Mouse (Mus musculus) erythroblast, embryonic 14.5 days (primary cell): ENCODE results near the gene Kcnn4. TPM values are rescaled to one million over a fixed set of nuclear protein-coding genes. Genes with fewer than 3 reads are reported as not detected.

ENCODE experiments used
- H3K27me3 ChIP-seq: 2 replicates; pipeline ENCODE4 v1.6.1; 2012; ENCODE audit warnings: inconsistent platforms; ENCODE audit not compliant: control insufficient read depth
- H3K36me3 ChIP-seq: 2 replicates; pipeline ENCODE4 v1.6.1; 2012; ENCODE audit warnings: mild to moderate bottlenecking, inconsistent platforms; ENCODE audit not compliant: control insufficient read depth
- H3K4me1 ChIP-seq: 2 replicates; pipeline ENCODE4 v1.6.1; 2012; ENCODE audit warnings: inconsistent platforms; ENCODE audit not compliant: control insufficient read depth
- H3K4me3 ChIP-seq: replicated peaks from 2 replicates; pipeline ENCODE3; 2012; ENCODE audit warnings: moderate library complexity, mild to moderate bottlenecking, inconsistent platforms
- H3K9me3 ChIP-seq: 2 replicates; pipeline ENCODE4 v1.6.1; 2012; ENCODE audit warnings: low read length, inconsistent platforms, mixed read lengths; ENCODE audit not compliant: control insufficient read depth
- GATA1 ChIP-seq: IDR thresholded peaks from 2 replicates; pipeline ENCODE4 v1.6.1; 2012; ENCODE audit warnings: low read length, inconsistent platforms, mixed read lengths
- TAL1 ChIP-seq: IDR thresholded peaks from 3 replicates; pipeline ENCODE4 v1.6.1; 2012; ENCODE audit warnings: low read length, inconsistent platforms, mixed read lengths
- polyA plus RNA-seq: library from polyadenylated mRNA; stranded (reverse); fragments of >175 nt; gene quantifications from 2 replicates; pipeline ENCODE4 v1.2.3, GENCODE M21; 2012

The Kcnn4 gene
- polyA plus RNA-seq = 56.1 and 61.3 TPM in 2 replicates

DNA sequence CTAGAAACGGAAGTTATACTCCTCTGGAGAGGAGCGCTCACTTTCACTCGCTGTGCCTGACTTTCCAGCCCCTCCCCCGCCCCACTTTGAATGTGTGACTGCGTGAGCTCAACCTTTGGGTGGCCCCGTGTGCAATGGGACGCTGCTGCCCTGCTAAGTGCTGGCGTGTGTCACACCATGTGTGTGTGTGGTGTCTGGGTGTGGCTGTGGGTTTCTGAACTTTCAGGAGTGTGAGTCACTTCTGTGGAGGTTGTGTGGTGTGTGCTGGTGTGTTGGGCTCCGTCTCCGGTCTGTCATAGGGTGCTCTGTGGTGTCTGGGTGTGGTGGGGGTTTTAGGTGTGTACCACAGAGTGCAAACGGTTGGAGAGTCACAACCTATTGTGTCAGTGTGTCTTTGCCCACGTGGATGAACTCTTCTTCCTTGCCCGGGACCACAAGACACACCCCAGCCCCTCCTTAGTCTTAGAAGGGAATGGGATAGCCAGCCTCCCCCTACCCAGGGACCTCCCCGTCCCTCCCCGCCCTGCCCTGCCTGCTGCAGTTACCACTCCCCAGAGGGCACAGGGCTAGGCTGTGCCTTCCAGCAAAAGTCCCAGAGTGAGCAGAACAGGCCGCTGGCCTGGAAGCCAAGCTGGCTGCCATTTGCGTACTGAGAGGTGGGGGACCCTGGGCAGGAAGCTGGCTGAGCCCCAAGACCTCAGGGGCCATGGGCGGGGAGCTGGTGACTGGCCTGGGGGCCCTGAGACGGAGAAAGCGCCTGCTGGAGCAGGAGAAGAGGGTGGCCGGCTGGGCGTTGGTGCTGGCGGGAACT, at the start of gene Kcnn4:
Gene Kcnn4, plus strand, starts transcription at position 533 of the 811 bp plus-strand sequence.
- TF ChIP-seq TAL1 (no peak), GATA1 (no peak)
- Histone ChIP-seq H3K4me1 (peaks cover 93% of the 10 kb centered on the region), H3K27me3 (no peaks in the 10 kb centered on the region), H3K4me3 (peak within 1 kb of the TSS; percentile 98), H3K9me3 (peaks cover 2% of the 10 kb centered on the region; the same call in 1 of the 2 replicates), H3K36me3 (peaks cover 61% of the 10 kb centered on the region)

DNA sequence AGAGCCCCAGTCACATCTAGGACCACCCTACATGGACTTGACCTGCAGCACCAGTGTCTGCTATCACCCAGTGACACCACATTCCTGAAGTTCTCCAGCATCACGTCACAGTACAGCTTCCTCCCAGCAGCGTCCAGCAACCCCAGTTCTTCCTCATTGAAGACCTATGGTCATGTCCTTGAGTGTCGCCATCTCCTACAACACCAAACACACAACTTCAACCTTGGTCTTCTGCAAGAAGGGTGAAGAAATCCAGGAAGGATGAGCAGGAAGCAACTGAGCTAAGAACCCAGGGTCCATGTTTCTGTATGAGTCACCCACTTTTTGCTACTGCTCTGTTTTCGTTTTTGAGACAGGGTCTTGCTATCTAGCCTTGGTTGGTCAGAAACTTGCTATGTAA, 47.5 kb upstream of the Kcnn4 start:
- no peaks in the 10 kb centered on the region for H3K36me3 ChIP-seq

DNA sequence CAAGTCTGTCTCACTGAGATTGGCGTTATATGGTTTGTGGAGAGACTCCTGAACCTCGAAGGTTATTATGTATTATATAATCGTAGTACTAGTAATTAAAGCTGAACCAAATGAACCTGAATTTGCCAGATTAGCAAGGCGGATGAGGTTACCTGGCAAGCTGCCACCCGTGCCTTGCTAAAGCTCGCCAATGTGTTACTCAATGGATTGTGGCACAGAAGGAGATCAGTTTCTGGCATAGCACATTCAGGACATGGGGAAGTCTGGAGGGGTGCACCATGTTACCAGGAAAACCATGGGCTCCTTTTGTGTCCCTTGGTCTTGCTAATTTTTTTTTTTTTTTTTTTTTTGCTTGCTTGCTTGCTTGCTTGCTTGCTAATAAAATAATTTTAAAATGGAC, 44.9 kb upstream of the Kcnn4 start:
- no peak; the same call in 2 of the 3 replicates for TF ChIP-seq TAL1
- TF ChIP-seq GATA1 = no peak
- H3K27me3 ChIP-seq = peaks cover 16% of the 10 kb centered on the region
- H3K36me3 ChIP-seq = no peaks in the 10 kb centered on the region
- no peak overlapping the region for H3K4me3 ChIP-seq
- H3K9me3 ChIP-seq = peaks cover 11% of the 10 kb centered on the region
- no peaks in the 10 kb centered on the region for H3K4me1 ChIP-seq

More for the DNA sequence above, 47.5 kb upstream of the Kcnn4 start:
- no peaks in the 10 kb centered on the region for H3K4me1 ChIP-seq
- peaks cover 16% of the 10 kb centered on the region for H3K27me3 ChIP-seq
- peaks cover 11% of the 10 kb centered on the region for H3K9me3 ChIP-seq
- no peak overlapping the region for H3K4me3 ChIP-seq
- TF ChIP-seq TAL1 (no peak), GATA1 (no peak)

DNA sequence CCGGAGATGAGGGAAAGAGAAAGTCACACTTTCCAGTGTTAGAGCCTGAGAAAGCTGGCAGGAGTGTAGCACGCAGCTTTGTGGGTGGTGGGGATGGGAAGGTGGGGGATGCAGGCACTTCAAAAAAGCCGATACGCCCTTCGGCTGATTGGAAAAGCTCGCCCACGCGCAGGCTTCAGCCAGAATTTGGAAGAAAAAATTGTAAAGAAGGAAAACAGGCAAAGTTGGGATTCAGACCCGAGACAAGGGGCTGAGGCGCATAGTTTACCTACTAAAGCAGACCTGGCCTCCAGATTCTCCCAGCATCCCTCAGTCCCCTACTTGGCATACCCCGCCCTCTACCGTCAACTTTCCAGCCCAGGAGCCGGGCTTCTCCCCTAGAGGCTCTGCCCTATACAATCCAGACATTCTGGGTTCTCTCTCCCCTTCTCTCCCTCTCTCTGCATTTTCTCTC, 44.4 kb upstream of the Kcnn4 start:
- Histone ChIP-seq H3K27me3 (peaks cover 16% of the 10 kb centered on the region), H3K9me3 (peaks cover 11% of the 10 kb centered on the region), H3K4me1 (no peaks in the 10 kb centered on the region), H3K36me3 (no peaks in the 10 kb centered on the region), H3K4me3 (no peak overlapping the region)
- no peak for TF ChIP-seq GATA1
- no peak for TF ChIP-seq TAL1

DNA sequence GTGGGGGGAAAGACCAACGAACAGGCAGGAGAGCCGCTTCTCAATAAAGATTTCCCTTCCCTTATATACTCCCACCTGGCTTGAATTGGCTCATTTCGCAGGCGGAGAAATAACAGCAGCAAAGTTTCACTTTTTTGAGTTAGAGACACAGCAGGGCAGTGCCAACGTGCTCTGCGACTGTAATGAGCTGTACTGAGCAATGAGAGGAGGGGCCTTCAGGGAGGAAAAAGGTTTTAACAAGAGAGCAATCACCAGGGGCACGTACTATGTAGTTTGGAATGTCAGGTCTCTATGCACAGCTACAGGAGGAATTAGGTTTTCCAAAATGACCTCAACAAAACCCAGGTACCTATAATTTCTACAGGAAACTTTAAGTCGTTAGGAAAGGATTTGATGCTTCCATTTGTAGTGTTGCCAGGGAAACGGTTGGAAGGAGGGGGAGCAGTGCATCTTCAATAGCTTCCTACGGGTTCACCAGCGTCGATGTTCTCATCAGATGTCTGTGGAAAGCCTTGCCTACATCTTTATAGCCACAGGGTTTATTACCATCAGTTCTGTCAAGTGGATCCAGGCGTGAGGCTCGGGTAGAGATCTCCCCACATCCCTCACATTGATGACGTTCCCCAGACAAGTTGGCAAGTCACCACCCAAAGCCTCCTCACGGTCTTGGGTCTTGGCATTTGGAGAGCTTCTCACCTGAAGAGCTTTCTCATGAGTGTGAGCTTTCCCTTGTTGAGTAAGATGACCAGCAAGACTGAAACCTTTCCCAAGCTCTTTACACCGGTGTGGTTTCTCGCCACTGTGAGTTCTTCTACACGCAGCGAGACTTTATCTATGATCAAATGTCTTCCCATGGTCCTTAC, 43.6 kb upstream of the Kcnn4 start:
- Histone ChIP-seq H3K4me3 (no peak overlapping the region), H3K27me3 (peaks cover 16% of the 10 kb centered on the region), H3K9me3 (peaks cover 11% of the 10 kb centered on the region), H3K4me1 (no peaks in the 10 kb centered on the region), H3K36me3 (no peaks in the 10 kb centered on the region)
- TF ChIP-seq GATA1 (no peak), TAL1 (no peak)

DNA sequence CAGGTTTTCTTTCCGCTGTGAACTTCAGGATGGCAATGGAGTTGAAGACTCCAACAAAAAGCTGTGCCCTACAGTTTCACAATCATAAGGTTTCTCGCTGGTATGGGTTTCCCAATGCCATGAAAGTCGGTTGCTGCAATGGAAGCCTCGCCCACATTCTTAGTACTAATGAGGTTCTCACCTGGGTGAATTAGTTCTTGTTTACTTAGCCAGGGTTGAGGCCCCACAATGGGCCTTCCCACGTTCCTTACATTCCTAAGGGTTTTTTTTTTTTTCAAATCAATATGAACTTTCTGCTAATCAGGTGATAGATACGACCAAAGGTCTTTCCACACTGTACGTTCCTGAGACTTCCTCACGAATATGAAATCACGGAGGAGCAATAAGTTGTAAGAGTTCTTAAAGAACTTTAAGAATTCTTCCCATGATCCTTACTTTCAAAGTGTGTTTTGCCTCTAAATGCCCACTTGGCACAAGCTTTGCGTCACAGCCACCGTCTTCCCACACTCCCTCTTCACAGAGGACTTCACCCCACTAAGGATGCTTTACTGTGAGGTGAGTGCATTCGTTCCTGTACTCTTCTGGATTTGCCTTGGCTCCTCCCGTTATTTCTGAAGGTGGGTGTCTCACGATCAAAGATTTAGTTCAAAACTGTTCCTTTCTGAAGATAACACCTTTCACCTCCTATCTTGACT, 42.6 kb upstream of the Kcnn4 start:
- no peaks in the 10 kb centered on the region for H3K4me1 ChIP-seq
- peaks cover 11% of the 10 kb centered on the region for H3K9me3 ChIP-seq
- TF ChIP-seq GATA1 (no peak), TAL1 (no peak)
- no peak overlapping the region for H3K4me3 ChIP-seq
- peaks cover 16% of the 10 kb centered on the region for H3K27me3 ChIP-seq
- H3K36me3 ChIP-seq = no peaks in the 10 kb centered on the region

DNA sequence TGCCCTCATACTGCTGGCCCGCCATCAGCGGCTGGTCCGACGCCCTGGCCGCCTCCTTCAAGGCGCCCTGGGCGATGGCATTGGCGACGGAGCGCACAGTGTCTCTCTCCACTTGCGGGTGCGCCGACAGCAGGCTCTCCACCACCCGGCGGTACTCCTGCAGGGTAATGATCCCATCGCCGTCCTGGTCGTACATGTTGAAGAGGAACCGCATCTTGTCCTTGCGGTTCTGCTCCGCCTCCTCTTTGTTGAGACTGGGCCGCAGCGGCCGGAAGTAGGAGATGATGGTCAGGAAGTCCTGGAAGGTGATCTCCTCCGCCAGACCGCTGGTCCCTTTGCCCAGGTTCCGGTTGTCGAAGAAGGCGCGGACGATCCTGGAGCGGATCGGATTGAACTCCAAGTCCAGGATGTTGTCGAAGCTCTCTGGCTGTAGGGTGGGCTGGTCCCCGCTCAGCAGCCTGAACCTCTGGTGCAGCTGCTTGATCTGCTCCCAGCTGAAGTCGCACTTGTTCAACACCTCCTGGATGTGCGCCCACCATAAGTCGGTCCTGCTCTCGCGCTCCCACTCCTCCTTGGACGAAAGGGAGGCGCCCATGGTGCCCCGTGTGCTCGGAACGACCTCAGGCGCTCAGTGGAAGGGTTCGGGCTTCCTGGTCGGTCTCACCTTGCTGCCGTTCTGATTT, 36.6 kb upstream of the Kcnn4 start, which contains the start of gene Tescl:
Gene Tescl, minus strand, starts transcription at position 633 of the 683 bp plus-strand sequence.
- Histone ChIP-seq H3K4me1 (no peaks in the 10 kb centered on the region), H3K4me3 (no peak within 1 kb of the TSS), H3K36me3 (no peaks in the 10 kb centered on the region), H3K9me3 (peaks cover 6% of the 10 kb centered on the region; the same call in 1 of the 2 replicates), H3K27me3 (peaks cover 27% of the 10 kb centered on the region)
- TF ChIP-seq GATA1 = no peak
- TF ChIP-seq TAL1 = no peak

DNA sequence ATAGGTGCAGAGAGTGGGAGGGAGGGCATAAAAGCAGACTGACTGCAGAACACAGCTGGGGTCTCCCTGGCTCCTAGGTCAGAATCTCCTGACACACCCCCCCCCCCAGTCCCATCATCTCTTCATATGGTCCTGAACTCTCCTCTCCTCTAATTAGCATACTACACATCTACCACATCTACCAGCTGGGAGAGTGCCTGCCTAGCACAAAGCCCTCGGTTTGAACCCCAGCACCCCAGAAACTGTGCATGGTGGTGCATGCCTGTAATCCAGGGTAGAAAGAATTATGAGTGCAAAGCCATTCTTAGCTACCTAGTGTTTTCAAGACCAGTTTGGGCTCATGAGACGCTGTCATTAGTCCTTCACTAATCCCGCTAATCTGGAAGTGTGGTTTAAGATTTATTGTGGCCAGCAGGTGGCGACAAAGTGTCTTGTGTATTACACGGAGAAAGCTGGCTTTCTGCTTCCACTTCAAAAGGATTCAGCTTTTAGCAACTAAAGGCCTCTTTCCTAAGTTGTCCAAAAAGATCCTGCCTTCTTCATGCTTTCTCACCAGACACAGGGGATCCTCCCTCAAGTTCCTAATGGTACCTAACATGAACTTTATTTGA, 34.3 kb upstream of the Kcnn4 start:
- Histone ChIP-seq H3K36me3 (no peaks in the 10 kb centered on the region), H3K27me3 (peaks cover 27% of the 10 kb centered on the region), H3K4me1 (no peaks in the 10 kb centered on the region), H3K4me3 (no peak overlapping the region), H3K9me3 (peaks cover 6% of the 10 kb centered on the region; the same call in 1 of the 2 replicates)
- no peak for TF ChIP-seq TAL1
